Mouse (Mus musculus): ENCODE measurements around the gene Ankrd13c. TPM values are rescaled to one million over a fixed set of nuclear protein-coding genes. Genes with fewer than 3 reads are reported as not detected.

Ankrd13c gene
- total RNA-seq, 2 experiments from 2014 or later = 117 to 120 TPM

DNA sequence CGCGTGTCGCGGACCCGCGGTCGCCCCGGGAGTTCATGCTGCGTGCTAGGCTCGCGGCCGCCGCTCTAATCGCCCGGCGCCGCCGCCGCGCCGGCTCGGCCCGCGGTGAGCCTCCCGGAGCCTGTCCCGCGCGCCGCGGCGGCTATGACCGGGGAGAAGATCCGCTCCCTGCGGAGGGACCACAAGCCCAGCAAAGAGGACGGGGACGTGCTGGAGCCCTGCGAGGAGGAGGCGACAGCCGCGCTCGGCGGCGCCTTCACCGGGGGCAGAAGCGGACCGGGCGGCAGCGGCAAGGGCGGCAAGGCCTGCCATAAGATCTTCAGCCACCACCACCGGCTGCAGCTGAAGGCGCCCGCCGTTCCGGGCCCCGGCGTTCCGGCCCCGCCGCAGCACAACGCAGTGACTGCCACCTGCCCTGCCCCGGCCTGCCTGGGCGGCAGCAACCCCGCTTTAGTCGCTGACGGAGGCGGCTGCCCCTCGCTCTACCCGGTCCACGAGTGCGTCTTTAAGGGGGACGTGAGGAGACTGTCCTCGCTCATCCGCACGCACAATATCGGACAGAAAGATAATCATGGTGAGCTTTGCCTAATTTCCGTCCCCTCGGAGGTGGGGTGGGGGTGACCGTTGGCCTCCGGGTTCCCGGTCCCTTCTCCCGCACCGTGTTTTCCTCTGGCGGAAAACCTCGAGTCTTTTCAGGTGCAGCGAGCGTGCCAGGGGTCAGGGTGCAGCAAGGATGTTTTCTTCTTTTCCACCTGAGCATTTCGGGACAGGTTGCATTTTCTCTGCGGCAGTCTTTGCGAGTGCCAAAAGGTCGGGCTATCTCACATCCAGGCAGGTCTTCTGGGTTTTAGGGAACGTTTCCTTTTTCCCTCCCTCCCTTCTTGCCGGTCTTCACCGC is 593 bp downstream of the Ankrd13c start:
- DNase-seq (ENCODE audit: low spot score in 2 of 2) = peak; percentile 21 to 38

DNA sequence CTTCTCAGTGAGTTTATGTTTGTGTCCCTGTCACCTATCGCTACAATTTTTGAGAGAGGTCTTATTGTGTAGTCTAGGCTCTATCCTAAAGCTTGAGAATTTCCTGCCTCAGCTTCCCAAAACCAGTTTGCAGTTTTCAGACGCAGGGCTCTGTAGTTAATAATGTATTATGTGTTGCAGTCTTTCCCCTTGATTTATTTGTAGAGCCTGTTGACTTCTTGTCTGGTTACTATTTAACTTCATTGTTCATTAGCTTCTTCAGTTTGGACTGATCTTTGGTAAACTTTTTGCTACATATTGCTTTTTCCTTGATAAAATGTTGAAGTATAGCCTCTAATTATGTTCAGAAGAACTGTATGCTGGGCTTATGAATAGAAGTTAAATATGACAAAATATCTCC is 5.7 kb downstream of the Ankrd13c start:
- DNase-seq (ENCODE audit: low spot score in 2 of 2) = no peak

GRCm38 (mm10) chr3:157955466-157955865 is 8.4 kb downstream of the Ankrd13c start:
- peak; percentile 5 to 44 for DNase-seq (ENCODE audit: low spot score in 2 of 2)

- no peak for DNase-seq (ENCODE audit: low spot score in 2 of 2)
These were observed 9.2 kb downstream of the Ankrd13c start for GRCm38 (mm10) chr3:157956201-157956600.

- no peak for DNase-seq (ENCODE audit: low spot score in 2 of 2)
These were observed 10.3 kb downstream of the Ankrd13c start for GRCm38 (mm10) chr3:157957320-157957719.

DNA sequence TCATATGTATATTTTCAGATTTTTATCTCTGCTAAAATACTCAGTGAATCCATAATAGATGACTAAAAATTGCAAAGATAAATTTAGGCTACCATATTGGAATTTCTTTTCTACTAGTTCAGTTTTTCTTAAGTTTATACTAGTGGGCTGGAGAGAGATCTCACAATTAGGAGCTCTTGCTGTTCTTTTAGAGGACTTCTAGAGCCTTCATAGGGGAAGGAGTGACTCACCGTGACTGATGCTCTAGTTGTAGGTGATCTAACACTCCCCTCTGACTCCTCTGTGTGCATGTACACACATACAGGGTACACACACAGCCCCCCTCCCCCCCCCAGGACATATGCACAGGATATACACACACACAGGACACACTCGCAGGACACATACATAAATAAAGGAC is 24.1 kb downstream of the Ankrd13c start:
- DNase-seq (ENCODE audit: low spot score in 2 of 2) = no peak

GRCm38 (mm10) chr3:157973236-157973635 is 26.2 kb downstream of the Ankrd13c start:
- no peak for DNase-seq (ENCODE audit: low spot score in 2 of 2)

DNA sequence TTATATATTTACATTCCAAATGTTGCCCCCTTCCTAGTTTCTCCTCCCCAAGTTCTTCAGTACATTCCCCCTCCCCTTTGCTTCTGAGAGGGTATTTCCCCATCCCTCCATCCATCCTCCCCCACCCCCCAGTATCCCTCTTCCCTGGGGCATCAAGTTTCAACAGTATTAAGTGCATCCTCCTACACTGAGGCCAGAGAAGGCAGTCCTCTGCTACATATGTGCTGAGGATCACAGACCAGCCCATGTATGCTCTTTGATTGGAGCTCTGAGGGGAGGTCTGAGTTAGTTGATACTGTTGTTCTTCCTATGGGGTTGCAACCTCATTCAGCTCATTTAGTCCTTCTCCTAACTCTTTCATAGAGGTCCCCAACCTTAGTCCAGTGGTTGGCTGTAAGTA is 32.6 kb downstream of the Ankrd13c start:
- no peak for DNase-seq (ENCODE audit: low spot score in 2 of 2)

- DNase-seq (ENCODE audit: low spot score in 2 of 2) = no peak
These were observed 46.3 kb downstream of the Ankrd13c start for GRCm38 (mm10) chr3:157993322-157993721.

GRCm38 (mm10) chr3:157995726-157996125 is 48.7 kb downstream of the Ankrd13c start:
- DNase-seq (ENCODE audit: low spot score in 2 of 2) = no peak

- DNase-seq (ENCODE audit: low spot score in 2 of 2) = no peak
These were observed 51.8 kb downstream of the Ankrd13c start for GRCm38 (mm10) chr3:157998742-157999369.

- no peak for DNase-seq (ENCODE audit: low spot score in 2 of 2)
These were observed 61.6 kb downstream of the Ankrd13c start for GRCm38 (mm10) chr3:158008647-158009046.

GRCm38 (mm10) chr3:158009762-158010320 is 62.8 kb downstream of the Ankrd13c start:
- peak; percentile 14 to 49 for DNase-seq (ENCODE audit: low spot score in 2 of 2)

- DNase-seq (ENCODE audit: low spot score in 2 of 2) = peak; percentile 87 to 92
These were observed 84.4 kb downstream of the Ankrd13c start for GRCm38 (mm10) chr3:158031371-158031925.

DNA sequence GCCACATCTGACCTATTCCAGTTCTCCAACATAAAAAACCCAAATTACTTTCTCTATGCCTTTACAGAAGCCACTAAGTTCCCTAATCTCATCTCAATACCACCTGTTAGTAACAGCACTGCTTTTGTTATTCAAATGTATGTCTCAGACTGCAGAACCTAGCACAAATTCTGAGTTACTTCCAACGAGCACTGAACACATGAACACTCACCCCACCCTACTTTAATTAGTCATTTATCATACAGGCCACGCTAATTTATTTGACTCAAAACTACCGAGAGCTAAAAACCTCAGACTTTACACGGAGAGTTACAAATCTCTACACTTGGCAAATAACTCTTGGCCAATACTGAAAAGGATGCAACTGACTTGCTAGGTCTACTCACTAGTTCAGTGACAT is 85.1 kb downstream of the Ankrd13c start:
- no peak for DNase-seq (ENCODE audit: low spot score in 2 of 2)

DNA sequence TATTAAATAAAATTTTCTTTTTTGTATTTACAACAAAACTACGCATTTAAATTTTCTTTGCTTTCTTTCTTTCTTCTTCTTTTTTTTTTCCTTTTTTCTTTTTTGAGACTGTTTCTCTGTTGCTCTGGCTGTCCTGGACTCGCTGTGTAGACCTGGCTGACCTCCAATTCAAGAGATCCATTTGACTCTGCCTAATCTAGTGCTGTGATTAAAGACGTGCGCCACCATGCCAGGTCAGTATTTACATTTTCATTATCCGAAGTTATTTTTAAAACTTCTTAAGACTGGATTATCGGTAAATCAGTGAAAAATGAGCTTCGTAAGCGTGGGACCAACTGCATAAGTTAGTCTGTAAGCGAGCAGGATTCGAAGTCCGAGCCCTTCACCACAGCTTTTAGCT is 88.8 kb downstream of the Ankrd13c start:
- peak in 1 of 2 experiments; percentile 19 for DNase-seq (ENCODE audit: low spot score in 2 of 2)

- peak; percentile 94 to 96 for DNase-seq (ENCODE audit: low spot score in 2 of 2)
These were observed 89.4 kb downstream of the Ankrd13c start, which contains the start of the genes Srsf11 and Lrrc40 for GRCm38 (mm10) chr3:158036329-158036988. Srsf11 (minus strand) TSS chr3:158036639. Lrrc40 (plus strand) TSS chr3:158036662.

- no peak for DNase-seq (ENCODE audit: low spot score in 2 of 2)
These were observed 91.1 kb downstream of the Ankrd13c start for GRCm38 (mm10) chr3:158038106-158038505.

DNA sequence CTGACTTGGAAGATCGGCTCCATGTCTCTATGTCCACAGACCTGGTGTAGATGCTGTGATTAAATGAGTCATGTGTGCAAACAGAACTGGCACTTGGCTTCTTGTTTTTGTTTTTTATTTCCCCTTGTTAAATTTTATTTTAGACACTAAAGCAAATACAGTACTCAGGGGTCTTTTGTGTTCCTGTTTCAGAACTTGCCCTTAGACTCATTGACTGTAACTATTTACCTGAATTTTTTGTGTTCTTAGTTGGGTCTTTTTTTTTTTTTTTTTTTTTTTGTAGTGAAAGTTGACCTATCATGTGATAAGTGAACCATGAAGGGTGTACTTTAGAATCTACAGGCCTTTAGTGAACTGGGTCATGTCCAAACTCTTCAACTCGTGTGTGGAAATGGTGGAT is 93.7 kb downstream of the Ankrd13c start:
- no peak for DNase-seq (ENCODE audit: low spot score in 2 of 2)

DNA sequence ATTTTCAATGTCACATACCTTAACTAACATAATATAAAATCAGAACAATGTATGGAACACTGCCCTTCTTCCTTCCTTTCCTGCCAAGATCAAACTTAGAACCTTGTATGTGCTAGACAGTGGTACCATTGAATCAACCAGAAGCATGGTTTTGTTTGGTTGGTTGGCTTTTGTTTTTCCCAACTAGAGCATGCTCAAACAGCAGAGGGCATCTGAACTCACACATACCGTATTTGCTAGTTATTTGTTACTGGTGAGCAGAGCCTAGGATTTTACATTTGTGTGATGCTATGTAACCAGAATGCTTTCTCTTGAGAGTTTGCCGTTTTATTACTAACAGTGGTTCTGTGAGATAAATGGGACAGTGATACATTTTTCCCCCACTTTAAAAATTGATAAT is 102.5 kb downstream of the Ankrd13c start:
- no peak for DNase-seq (ENCODE audit: low spot score in 2 of 2)

Data from layer of hippocampus, postnatal 14 days (tissue).